Mouse (Mus musculus) naive thymus-derived CD4-positive, alpha-beta T cell, adult 2 months (primary cell): ENCODE measurements around the gene Ibsp.

Source experiments
- DNase-seq: peaks from one replicate; pipeline ENCODE4 v3.0.0-alpha.2; 2011; ENCODE audit warnings: low read depth

The Ibsp gene

GRCm38 (mm10) chr5:104298994-104299393 lies at the start of gene Ibsp:
Ibsp (plus strand) TSS chr5:104299171.
- no peak for DNase-seq

- DNase-seq = no peak
Measured at GRCm38 (mm10) chr5:104251811-104252210, 47.2 kb upstream of the Ibsp start.

- DNase-seq = no peak
Measured at GRCm38 (mm10) chr5:104256585-104256984, 42.4 kb upstream of the Ibsp start.

GRCm38 (mm10) chr5:104261908-104262461 lies 37.0 kb upstream of the Ibsp start:
- DNase-seq = no peak

- DNase-seq = no peak
Measured at GRCm38 (mm10) chr5:104263014-104263776, 35.8 kb upstream of the Ibsp start.

GRCm38 (mm10) chr5:104294201-104294600 lies 4.8 kb upstream of the Ibsp start:
- no peak for DNase-seq

- DNase-seq = no peak
Measured at GRCm38 (mm10) chr5:104314073-104314472, 15.1 kb downstream of the Ibsp start.

- DNase-seq = no peak
Measured at GRCm38 (mm10) chr5:104325029-104325428, 26.1 kb downstream of the Ibsp start, which contains the start of gene Mepe. Mepe (plus strand) TSS chr5:104325329.

GRCm38 (mm10) chr5:104326884-104327283 lies 27.9 kb downstream of the Ibsp start:
- DNase-seq = no peak

GRCm38 (mm10) chr5:104327389-104327788 lies 28.4 kb downstream of the Ibsp start:
- no peak for DNase-seq

- no peak for DNase-seq
Measured at GRCm38 (mm10) chr5:104327876-104328275, 28.9 kb downstream of the Ibsp start.

- no peak for DNase-seq
Measured at GRCm38 (mm10) chr5:104328317-104328850, 29.4 kb downstream of the Ibsp start.

- DNase-seq = no peak
Measured at GRCm38 (mm10) chr5:104329381-104329780, 30.4 kb downstream of the Ibsp start.

- DNase-seq = no peak
Measured at GRCm38 (mm10) chr5:104330088-104330487, 31.1 kb downstream of the Ibsp start.

- no peak for DNase-seq
Measured at GRCm38 (mm10) chr5:104332296-104332695, 33.3 kb downstream of the Ibsp start.

GRCm38 (mm10) chr5:104333231-104333640 lies 34.3 kb downstream of the Ibsp start:
- peak; percentile 4 for DNase-seq

- DNase-seq = no peak
Measured at GRCm38 (mm10) chr5:104333643-104334042, 34.7 kb downstream of the Ibsp start.

GRCm38 (mm10) chr5:104334516-104334915 lies 35.5 kb downstream of the Ibsp start:
- no peak for DNase-seq

- DNase-seq = no peak
Measured at GRCm38 (mm10) chr5:104335962-104336361, 37.0 kb downstream of the Ibsp start.

- DNase-seq = no peak
Measured at GRCm38 (mm10) chr5:104337491-104337890, 38.5 kb downstream of the Ibsp start.

- DNase-seq = no peak
Measured at GRCm38 (mm10) chr5:104339009-104339408, 40.0 kb downstream of the Ibsp start.

- no peak for DNase-seq
Measured at GRCm38 (mm10) chr5:104339706-104340512, 40.9 kb downstream of the Ibsp start.

GRCm38 (mm10) chr5:104340513-104340829 lies 41.5 kb downstream of the Ibsp start:
- no peak for DNase-seq
